Mouse (Mus musculus) CD8-positive naive resting alpha-beta T cell, adult 57 days (primary cell): ENCODE data around the gene Tcaim. TPM values are rescaled to one million over a fixed set of nuclear protein-coding genes. Genes with fewer than 3 reads are reported as not detected.

Experiments
- total RNA-seq: library from RNA; stranded (reverse); gene quantifications from one replicate; pipeline ENCODE4 v1.2.4, GENCODE M21; 2023

Tcaim gene
- total RNA-seq, result 12.7 TPM

DNA sequence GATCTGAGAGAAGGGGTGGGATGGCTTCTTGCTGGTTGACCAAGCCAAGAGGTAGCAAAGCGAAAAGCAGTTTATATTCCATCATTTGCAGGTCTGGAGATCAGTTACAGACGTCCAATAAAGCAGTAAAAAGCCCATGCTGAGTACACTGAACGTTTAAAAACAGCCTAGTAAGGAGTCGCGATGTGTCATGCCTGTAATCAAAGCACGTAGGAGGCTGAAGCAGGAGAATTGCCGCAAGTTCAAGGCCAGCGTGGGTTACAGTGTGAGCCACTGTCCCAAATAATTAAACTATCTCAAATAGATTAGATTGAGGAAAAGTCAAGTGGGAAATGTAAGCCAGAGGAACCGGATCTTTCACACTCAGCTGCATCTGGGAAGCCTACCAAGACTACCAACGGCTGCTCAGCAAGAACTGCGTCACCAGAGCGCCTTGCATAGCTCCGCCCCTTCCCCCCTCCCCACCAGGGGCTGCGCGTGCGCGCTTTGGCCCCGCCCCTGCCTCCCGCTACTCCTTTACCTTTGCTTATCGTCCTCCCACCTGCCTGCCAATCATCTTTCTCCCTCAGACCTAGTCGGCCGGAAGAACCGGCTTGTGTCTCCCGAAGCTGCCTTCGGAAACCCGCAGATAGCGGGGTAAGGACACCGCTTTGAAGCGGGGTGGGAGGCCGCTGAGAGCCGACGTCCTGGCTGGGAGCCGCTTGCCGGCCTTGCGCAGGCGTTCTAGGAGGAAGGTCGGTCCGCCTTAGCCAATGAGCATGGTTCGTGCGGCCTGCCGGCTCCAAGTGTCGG, at the start of gene Tcaim:
Gene Tcaim (plus strand): TSS at position 487 of the 792 bp plus-strand sequence.

DNA sequence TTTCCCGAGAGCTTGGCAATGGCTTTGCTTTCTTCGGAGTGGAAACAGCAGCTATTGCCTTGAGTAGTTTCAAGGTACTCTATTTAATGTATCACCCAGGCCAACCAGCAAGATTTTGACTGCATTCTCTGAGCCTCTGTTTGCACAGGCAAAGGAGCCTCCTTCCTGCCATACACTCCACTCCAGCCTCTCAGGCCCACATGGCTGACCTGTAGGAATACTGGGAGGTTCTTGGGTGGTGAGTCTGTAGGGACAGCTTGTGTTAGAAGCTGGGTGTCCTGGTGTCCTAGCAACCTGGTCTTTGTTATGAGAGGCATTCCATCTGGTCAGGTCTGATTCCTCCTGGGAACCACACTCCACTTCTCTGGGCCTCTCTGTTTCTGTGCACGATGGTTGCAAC, 38.4 kb downstream of the Tcaim start, which contains the start of gene Gm35549:
Gene Gm35549 (minus strand): TSS at position 276 of the 400 bp plus-strand sequence.

DNA sequence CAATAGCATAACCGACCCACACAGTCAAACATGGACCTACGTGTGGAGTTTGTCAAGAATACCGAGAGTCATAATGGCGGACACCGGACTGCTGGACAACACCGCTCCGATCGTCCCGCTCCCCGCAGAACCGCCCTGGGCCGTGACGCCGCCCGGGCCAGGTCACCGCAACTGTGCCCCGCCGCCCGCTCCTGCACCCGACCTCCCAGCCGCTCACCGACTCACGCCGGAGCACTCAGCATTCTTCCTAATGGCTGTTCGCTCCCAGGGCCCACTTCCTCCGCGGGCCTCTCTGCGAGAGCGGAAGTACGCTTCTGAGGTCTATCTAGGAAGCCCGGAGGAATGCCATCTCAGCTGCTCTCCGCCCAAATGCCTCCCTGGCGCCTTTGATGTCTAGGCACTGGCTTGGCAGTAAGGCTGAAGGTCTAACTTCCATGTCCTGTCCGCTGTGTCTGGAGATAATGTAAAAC, 60.4 kb downstream of the Tcaim start, which contains the start of gene Zfp445:
Gene Zfp445 (minus strand): TSS at position 310 of the 470 bp plus-strand sequence.

GRCm38 (mm10) chr9:122885385-122885784, 80.0 kb downstream of the Tcaim start, which contains the start of gene Zkscan7:
Gene Zkscan7, plus strand, starts transcription at chr9:122885685.

Other genes with a start within 250 kb of the Tcaim start
- not detected for gene Topaz1, start 58.2 kb upstream of the Tcaim start, total RNA-seq
- not detected for gene Gm35549, start 38.5 kb downstream of the Tcaim start, total RNA-seq
- gene Zfp445, start 60.5 kb downstream of the Tcaim start, total RNA-seq, result 129 TPM
- 4.1 TPM for gene Zkscan7, start 80.1 kb downstream of the Tcaim start, total RNA-seq
- not detected for gene Zfp105, start 117.5 kb downstream of the Tcaim start, total RNA-seq
- gene 1110059G10Rik, start 145.5 kb downstream of the Tcaim start, total RNA-seq, result 31.4 TPM
- gene Kif15, start 145.5 kb downstream of the Tcaim start, total RNA-seq, result 1.6 TPM
- 28.6 TPM for gene Tmem42, start 215.8 kb downstream of the Tcaim start, total RNA-seq
- 1.8 TPM for gene Tgm4, start 229.2 kb downstream of the Tcaim start, total RNA-seq